Mouse (Mus musculus): ENCODE results near the gene Psen1.

Gene Psen1
- long read RNA-seq, experiment 1, transcript Psen1-201 (12 exons, 2,690 nt), result major isoform, 21 of 24 reads
- long read RNA-seq, experiment 1, partial matches to known transcripts, result 2 of 24 reads
- long read RNA-seq, experiment 1, other reads (novel, unspliced or antisense), result 1 of 24 reads
- long read RNA-seq, experiment 2, transcript Psen1-201 (12 exons, 2,690 nt), result major isoform, 27 of 41 reads
- long read RNA-seq, experiment 2, partial matches to known transcripts, result 8 of 41 reads
- long read RNA-seq, experiment 2, other reads (novel, unspliced or antisense), result 6 of 41 reads

DNA sequence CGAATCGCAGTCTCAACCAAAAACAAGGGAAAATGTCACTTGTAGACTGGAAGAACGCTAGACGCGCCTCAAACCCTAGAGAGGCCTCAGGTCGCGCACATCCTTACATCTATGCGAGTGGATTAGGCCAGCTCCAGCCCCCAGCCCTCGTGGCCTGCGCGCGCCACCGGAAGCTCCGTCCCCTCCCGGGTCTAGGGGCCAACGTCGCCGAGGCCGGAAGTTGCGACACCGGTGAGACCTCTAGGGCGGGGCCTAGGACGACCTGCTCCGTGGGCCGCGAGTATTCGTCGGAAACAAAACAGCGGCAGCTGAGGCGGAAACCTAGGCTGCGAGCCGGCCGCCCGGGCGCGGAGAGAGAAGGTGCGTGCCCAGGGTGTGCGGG lies at the start of gene Psen1:
Gene Psen1, plus strand, starts transcription at position 219 of the 382 bp plus-strand sequence.
- intact Hi-C loops (cut with DNase I), result no loop called here

DNA sequence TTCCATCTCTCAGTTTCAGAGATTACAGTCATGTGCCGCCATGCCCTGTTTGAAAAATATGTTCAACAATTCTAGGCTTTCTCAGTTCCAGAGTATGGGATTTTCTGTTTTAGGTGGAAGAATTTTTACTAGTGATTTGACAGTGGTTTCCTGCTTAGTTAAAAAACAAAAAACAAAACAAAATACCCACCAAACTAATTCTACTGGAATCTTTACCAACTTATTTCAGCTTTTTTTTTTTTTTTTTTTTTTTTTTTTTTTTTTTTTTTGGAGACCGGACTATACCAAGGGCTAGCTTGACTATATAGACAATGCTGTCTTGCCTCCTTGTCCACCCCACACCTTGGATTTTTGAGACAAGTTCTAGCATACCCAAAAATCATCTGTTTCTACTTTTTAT lies 46.7 kb upstream of the Psen1 start:
- intact Hi-C loops (cut with DNase I), result no loop called here

DNA sequence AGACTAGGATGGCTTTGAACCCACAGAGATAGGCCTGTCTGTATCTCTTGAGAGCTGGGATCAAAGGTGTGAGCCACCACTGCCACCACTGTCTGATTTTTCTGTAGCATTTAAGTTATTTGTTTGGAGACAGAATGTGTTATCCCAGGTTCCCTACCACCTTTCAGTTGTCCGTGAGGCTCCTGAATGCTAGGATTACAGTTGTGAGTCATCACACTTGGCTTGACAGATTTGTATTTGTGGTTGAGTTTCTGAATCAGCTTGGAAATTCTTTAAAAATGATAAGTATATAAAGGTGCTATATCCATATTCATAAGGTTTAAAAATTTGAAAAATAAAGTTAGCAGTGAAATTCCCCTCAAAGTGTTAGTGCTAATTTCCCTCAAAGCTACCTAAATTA lies 44.8 kb upstream of the Psen1 start:
- intact Hi-C loops (cut with DNase I), result no loop called here

DNA sequence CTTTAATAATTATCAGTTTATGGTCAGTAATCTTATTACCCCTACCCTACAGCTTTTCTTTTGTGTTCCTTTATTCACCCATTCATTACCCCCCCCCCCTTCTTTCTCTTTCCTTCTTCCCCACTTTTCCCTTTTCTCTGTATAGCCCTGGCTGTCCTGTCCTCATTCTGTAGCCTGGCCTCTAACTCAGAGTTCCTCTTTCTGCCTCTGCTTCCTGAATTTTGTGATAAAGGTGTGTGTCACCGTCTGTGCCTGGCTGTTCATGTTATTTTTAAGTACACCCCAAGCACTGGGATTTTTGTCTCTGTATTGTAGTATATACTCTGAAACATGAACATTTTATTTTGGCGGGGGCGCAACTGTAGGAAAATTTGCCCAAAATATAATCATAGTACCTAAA lies 37.6 kb upstream of the Psen1 start:
- intact Hi-C loops (cut with DNase I), result no loop called here

DNA sequence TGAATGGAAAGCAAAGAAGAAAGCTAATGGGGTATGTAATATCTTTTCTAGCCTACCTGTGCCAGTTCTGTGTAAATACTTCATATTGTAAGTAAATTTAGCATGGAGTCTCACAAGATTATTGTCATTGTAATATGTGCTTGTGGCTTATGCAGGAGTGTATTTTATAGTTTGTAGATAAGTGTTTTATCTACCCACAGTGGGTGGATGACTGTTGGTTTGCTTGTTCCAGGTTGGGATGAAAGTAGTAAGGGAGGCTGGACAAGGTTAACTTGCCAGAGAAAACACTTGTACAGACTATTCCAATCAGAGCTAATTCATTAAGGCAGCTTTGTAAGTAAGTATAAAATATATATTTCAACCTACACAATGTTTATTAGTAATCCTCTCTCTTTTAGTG lies 36.5 kb upstream of the Psen1 start:
- intact Hi-C loops (cut with DNase I), result no loop called here

DNA sequence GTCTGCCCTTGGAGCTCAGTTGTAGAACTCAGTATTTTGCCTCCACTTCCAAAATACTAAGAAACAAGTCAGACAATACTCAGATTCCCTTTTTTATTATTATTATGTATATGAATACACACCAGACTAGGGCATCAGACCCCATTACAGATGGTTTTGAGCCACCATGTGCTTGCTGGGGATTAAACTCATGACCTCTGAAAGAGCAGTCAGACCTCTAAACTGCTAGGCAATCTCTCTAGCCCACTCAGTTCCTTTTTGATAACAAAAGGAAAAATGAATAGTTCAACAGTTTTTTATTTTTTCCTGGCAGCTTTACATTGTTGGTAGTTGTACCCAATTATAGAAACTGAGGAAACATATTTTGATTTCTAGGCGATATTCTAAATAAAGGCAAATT lies 2.5 kb upstream of the Psen1 start:
- intact Hi-C loops (cut with DNase I), result no loop called here

DNA sequence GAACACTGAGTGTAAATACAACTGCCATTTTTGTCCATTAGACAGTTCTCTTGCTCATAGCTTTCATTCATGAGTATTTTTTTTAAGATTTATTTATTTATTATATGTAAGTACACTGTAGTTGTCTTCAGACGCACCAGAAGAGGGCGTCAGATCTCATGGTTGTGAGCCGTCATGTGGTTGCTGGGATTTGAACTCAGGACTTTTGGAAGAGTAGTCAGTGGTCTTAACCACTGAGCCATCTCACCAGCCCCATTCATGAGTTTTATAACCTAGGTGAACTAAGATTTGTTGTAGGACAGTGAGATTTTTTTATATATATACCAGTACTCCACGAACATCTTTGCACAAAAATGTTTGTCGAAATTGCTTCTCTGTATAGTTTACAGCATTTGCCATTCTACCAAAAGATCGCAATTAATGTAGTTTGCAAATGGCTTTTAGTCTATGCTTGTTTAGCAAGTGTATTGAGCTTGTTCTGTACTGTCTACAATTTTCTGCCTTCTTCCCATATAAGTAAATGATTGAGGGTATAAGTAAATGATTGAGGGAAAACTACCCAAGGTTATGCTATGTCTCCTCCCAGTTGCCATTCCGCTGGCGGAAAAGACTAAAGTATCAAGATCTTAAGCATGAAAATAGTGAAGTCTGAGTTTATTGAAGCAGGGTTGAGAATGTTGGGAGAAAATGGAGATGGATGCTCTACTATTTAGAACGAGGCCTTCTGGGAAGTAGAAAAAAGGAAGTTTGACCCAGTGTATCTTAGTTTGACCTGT lies 1.2 kb upstream of the Psen1 start:
- intact Hi-C loops (cut with DNase I), result no loop called here

DNA sequence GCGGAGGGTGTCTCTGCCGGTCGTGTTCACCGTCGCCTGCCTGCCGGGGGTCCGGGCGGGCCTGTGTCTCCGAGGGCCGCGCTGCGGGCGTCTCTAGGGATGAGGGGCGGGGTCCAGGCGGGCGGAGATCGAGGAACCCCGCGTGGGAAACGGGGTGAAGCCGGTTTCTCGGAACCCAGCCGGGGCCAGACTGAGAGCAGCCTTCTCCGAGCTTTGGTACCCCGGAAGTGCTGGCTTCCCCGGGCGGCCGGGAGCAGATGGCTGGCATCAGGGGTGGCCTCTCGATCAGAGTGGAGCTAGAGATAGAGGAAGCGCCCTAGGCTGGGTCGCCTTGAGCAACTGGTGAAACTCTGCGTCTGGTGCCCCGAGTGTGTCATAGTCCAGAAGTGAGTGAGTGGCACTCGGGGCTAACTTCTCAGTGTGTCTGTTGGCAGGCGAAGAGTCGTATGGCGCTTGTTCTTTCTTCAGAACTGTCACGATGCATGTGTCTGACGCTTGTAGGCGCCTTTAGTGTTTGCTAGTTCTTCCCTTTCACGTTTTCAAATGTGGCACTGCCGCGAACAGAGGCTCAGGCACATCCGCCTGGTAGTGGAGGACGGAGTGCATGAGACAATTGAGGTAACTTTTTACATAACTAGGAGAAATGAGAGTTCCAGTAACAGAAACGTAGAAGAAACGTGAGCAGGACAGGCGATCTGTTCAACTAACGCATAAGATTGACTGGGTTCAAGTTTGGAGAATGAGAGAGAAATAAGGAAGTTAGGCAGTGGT lies 549 bp downstream of the Psen1 start:
- intact Hi-C loops (cut with DNase I), result no loop called here

DNA sequence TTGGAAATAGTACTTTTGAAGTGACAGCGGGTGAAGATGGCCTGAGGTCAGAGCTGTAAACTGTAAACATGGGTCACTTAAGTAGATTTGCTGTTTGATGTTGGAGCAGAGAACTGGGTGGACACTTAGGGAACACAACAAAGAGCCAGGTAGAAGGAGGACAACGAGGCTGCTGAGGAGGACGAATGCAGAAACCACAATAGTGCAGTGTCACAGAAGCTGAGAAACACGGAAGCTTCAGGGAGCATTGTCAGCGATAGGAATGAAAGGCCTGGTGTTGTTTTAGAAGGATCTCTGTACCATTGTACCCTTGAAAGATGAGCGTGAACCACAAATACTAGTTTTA lies 1.1 kb downstream of the Psen1 start:
- intact Hi-C loops (cut with DNase I), result no loop called here

DNA sequence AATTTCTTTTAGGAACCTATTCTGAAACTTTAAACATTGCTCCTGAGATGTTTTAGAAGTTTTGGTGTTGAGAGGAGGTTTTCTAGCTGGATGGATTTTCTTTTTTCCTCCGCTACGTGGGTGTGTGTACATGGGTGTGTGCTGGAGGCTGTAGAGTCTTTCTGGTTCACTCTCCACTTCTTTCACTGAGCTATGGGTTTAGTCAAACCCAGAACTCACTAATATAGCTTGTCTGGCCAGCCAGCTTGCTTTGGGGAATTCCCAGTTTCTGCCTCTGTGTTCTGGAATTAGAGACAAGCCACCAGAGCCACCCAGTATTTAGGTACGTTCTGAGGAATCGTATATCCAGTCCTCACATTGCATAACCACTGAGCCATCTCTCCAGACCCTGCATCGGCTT lies 6.1 kb downstream of the Psen1 start:
- intact Hi-C loops (cut with DNase I), result no loop called here

DNA sequence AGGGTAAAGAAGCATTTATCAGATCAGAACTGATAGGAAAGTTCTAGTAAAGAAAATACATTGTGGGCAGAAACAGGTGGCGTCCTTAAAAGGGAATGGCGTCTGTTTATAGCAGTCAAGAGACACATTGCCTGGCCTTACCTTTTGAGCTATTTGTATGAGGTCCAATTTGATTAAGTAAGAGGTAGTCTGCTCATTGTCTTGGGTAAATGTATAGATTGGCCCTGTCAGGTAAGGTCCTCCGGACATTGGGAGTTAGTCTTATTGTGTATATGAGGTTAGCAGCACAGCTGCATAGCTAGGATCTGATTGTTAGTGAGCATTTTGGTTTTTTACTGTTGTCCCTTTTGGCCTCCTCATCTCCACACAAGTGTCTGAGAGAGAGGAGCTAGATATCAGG lies 6.7 kb downstream of the Psen1 start:
- intact Hi-C loops (cut with DNase I), result no loop called here

DNA sequence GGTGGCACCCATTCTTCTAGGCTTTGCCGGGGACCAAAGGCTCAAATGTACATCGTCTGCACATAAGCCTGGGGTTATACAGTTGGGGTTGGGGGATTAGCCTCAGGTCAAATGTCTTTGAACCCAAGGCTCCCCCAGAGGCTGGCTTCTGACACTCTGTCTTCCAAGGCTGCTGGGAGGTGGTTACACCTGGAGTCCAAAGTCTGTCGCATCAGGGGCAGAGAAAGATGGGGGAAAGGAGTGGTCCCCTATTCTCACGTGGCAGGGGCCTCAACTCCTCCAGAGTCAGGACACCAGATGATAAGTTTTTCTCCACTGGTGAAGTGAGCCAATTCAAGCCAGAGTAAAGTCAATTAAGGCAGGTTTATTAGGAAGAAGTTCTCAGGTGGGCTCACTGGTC lies 10.7 kb downstream of the Psen1 start:
- intact Hi-C loops (cut with DNase I), result no loop called here

DNA sequence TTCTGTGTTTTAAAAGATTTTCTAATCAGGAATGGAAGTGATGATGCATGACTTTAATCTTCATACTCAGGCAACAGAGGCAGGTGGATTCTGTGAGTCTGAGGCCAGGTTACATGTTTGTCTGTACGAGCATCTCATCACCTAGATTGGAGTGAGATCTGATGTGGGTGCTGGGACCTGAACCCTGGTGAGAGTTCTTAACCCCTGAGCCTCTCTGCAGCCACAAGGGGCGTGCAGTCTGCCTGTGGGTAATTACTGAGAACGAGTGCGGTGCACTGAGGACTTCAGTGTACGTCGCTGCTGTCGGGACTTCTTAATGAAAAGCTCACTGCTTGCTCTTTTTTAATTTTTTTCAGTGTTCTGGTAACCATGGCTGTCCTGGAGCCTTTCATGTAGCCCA lies 13.7 kb downstream of the Psen1 start:
- intact Hi-C loops (cut with DNase I), result no loop called here

DNA sequence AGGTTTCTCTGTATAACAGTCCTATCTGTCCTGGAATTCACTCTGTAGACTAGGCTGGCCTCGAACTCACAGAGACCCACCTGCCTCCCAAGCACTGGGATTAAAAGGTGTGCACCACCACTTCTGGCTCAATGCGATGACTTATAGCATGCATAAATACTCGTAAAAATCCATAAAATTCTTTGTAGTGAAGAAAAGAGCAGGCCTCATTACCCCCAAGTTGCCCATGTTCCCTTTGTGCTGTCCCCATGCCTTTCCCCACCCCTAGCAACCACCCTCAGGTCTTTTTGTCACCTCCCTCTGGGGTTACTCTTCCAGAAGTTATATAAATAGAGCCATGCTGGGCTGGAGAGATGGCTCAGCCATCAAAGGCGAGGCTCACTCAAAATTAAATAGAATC lies 14.8 kb downstream of the Psen1 start:
- intact Hi-C loops (cut with DNase I), result no loop called here

DNA sequence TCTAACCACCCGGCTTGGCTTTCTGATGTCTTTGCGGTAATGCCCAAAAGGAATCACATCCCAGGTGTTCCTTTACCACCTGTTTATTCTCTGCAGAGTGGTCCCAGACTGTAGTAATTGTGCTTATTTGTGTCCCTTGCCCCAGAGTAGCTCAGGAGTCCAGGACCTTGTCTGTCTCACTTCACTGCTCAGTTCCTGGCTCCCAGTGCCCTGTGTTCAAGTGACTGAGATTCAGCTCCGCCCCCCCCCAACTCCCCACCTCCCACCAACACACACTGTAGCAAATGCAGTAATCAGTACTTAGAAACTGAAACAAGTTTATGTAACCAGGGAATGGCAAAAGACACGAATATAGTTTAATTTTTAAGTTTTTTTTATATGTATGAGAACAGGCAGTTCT lies 19.0 kb downstream of the Psen1 start:
- intact Hi-C loops (cut with DNase I), result no loop called here

DNA sequence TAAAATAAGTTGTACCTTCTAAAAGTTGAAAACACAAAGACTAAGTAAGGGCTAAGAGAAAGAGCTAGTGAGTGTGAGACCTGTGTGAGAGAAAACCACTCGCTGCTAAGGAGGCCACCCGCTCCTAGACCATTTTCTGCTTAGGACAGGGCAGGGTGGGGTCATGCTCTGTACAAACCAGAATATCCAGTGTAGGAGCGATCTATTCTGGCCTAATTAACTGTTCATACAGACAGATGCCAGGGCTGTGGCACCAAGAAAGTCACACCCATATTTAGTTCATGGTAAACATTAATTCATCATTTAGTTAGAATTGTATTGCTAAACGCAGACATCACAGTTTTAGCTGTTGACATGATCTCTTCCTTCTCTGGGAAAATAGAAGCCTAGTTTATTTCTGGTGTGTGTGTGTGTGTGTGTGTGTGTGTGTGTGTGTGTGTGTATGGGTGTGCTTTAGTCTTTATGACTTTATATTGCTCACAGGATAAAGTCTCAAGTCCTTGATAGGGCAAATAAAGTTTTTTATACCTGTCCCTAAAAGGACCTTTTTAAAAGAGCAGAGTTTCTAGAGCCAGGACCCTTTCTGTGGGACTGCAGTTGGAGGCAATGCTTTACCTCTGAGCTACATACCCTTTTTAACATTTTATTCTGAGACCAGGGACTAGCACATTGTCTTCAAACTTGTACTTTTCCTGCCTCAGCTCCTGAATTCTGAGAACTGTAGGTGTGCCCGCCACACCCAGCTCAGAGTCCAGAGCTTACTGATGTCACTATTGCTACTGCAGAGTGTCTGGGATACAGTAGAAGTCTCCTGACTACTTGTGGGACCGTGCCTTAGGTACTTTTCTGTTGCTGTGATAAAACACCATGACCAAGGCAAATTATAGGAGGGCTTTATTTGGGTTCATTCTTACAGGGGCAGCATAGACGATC lies 20.5 kb downstream of the Psen1 start:
- intact Hi-C loops (cut with DNase I), result no loop called here

DNA sequence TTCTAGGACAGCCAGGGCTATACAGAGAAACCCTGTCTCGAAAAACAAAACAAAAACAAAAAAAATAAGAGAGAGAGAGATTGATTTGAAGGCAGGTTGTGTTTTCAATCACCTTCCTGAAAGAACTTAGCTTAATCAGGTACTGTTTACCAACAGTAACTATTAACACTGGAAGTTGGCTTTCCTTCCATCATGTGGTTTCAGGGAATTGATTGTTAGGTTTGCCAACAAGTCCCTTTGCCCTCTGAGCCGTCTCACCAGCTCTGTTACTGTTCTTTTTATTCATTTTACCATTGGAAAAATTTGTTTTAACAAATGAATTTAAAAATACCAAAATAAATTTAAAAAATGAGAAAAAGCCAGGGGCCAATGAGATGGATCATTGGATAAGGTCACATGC lies 22.0 kb downstream of the Psen1 start:
- intact Hi-C loops (cut with DNase I), result loop anchor here (5.0 kb wide), 1 partner anchor 232 kb away; no protein-coding TSS in a partner anchor

DNA sequence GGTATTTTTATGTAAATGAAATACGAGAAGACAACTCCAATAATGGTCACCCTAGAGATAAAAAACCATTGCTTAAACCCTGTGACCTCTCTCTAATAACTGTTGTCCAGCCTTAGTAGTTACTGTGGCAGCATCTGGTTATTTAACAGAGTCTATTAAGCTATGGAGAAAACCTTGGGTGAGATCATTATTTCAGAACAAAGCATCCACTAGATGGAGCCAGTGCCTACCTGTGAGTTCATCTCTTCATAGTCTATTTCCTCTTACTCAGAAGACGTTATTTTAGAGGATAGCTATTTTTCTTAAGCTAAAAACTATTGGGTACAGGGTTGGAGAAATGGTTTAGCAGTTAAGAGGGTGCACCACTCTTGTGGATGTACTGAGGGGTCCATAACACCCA lies 25.8 kb downstream of the Psen1 start:
- intact Hi-C loops (cut with DNase I), result loop anchor here (2.0 to 5.0 kb wide), 2 partner anchors 57 to 229 kb away; no protein-coding TSS in a partner anchor

DNA sequence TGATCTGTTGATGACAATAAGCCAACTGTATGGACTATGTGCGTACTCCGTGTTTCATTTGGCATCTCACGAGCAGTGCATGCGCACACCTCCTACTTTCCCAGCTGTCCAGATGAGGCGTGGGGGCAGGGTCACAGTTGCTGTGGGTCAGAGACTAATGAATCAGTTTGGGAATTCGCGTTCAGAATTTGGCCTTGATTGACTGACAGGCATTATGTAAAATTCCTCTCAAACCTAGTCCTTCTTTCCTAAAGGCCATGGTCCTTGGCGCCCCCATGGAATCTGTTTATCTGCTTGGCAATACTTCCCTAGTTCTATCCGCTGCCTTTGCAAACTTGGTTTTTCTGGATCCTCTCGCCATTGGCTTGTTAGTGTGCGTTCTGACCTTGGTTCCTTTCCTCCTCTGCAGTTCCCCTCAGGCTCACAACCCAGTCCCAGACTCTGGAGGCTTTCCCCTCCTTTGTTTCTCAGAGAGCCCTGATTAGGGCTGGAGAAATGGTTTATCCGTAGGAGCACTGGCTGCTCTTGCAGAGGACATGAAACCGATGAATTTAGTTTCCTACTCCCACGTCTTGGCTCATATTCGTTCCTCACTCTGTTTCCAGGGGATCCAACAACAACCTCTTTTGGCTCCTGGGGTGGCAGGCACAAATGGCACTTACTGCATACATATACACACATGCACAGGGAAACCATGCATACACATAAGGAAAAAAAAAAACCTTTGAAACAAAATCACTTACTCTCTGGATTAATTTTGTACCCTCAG lies 28.6 kb downstream of the Psen1 start:
- intact Hi-C loops (cut with DNase I), result loop anchor here (1.0 kb wide), 1 partner anchor 55 kb away; no protein-coding TSS in a partner anchor

DNA sequence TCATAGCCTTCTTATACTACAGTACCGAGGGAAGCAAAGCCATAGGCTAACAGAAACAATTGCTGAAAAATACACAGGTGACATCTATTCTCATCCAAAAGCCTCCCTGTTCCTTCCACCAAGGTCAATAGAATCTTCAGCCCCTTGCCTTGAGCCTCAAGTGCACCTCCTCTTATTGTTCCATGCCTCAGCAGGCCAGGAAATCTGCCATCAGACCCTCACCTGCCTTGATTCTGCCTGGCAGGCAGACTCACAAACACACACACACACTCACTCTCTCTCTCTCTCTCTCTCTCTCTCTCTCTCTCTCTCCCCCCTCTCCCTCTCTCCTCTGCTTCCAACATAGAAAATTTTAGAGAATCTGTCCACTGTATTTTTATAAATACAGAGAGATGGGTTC lies 31.5 kb downstream of the Psen1 start:
- intact Hi-C loops (cut with DNase I), result no loop called here

All from adrenal gland (tissue).